34 mouse cellular contexts compared by ENCODE assay signal in the genomic region with DNA sequence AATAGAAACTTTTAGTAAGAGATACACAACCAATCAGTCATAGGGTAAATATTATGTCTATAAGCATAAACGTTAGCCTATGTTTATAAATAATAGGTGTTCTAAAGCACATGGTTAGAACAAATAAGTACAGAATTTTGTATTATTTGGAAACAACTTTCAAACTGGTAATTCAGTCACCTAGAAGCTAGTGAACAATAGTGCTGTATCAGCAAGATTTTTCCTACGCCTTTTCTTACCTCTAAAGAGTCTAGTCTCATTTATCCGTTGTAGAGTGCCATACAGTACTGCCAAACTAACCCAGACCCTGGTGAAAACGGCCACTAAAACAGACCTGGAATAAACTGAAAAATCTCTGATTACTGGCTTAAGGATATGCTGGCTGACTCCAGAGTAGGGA.
"Had no signal": no experiment of that assay in that cellular context is flagged by ENCODE, and none has a peak within 500 bp of the region (broad histone marks: within the 10 kb centered on the region; RNA-seq: fewer than 3 reads in every experiment).

No protein-coding gene starts in this region.

- H3K36me3 ChIP-seq: intestine, embryonic 15.5 days had no signal

- H3K27me3 ChIP-seq: heart, embryonic 12.5 days; heart, embryonic 13.5 days; heart, embryonic 15.5 days; hindbrain, embryonic 12.5 days; hindbrain, embryonic 13.5 days; hindbrain, embryonic 15.5 days; intestine, embryonic 15.5 days; kidney, embryonic 15.5 days had no signal

- H3K9me3 ChIP-seq: heart, embryonic 12.5 days; heart, embryonic 13.5 days; heart, embryonic 15.5 days; hindbrain, embryonic 10.5 days; hindbrain, embryonic 12.5 days; hindbrain, embryonic 13.5 days; hindbrain, embryonic 15.5 days; intestine, embryonic 15.5 days; kidney, embryonic 15.5 days had no signal

- DNase-seq: heart, postnatal 10 days; heart, postnatal 14 days; heart, postnatal 36 days; heart, postnatal 4 days; kidney, adult 11 months; kidney, adult 18-20 months; kidney, adult 2 months; kidney, adult 8-10 months; kidney, adult 9 months; kidney, postnatal 10 days; kidney, postnatal 14 days; kidney, postnatal 25 days; kidney, postnatal 36 days; kidney, postnatal 4 days; layer of hippocampus, adult 9-11 months; layer of hippocampus, postnatal 36 days had no signal

- H3K4me2 ChIP-seq: heart, embryonic 12.5 days; heart, embryonic 13.5 days; heart, embryonic 15.5 days; hindbrain, embryonic 12.5 days; hindbrain, embryonic 13.5 days; hindbrain, embryonic 14.5 days; hindbrain, embryonic 15.5 days; intestine, embryonic 15.5 days; kidney, embryonic 15.5 days had no signal

- H3K27ac ChIP-seq: heart, embryonic 13.5 days; heart, embryonic 15.5 days; hindbrain, embryonic 10.5 days; hindbrain, embryonic 12.5 days; hindbrain, embryonic 13.5 days; hindbrain, embryonic 14.5 days; hindbrain, embryonic 15.5 days; hindbrain, postnatal 0 days; intestine, embryonic 15.5 days; kidney, embryonic 15.5 days; kidney, postnatal 0 days; layer of hippocampus, adult 2 months; left cerebral cortex, adult 2 months had no signal

- H3K4me1 ChIP-seq: intestine, embryonic 15.5 days had no signal

- ATAC-seq: hindbrain, embryonic 16.5 days; hindbrain, postnatal 0 days; inflammation-experienced regulatory T-cells, adult 6 months; intestine, embryonic 15.5 days; intestine, embryonic 16.5 days; intestine, postnatal 0 days had no signal

- H3K9ac ChIP-seq: heart, embryonic 12.5 days; heart, embryonic 13.5 days; heart, embryonic 15.5 days; hindbrain, embryonic 12.5 days; hindbrain, embryonic 13.5 days; hindbrain, embryonic 14.5 days; hindbrain, embryonic 15.5 days; intestine, embryonic 15.5 days; kidney, embryonic 15.5 days had no signal

- H3K4me3 ChIP-seq: heart, embryonic 12.5 days; heart, embryonic 13.5 days; heart, embryonic 15.5 days; hindbrain, embryonic 10.5 days; hindbrain, embryonic 12.5 days; hindbrain, embryonic 13.5 days; hindbrain, embryonic 15.5 days; intestine, embryonic 15.5 days; kidney, embryonic 15.5 days; layer of hippocampus, adult 2 months; left cerebral cortex, adult 2 months had no signal
